Mouse (Mus musculus): ENCODE results near the gene Scn3a. TPM values are rescaled to one million over a fixed set of nuclear protein-coding genes. Genes with fewer than 3 reads are reported as not detected.

The Scn3a gene
- 0.59 and 0.91 TPM in 2 replicates for polyA plus RNA-seq (2014; fragmentation: Nextera tagmentation; extraction: Ambion mirVana)

- H3K36me3 ChIP-seq (ENCODE audit: control insufficient read depth, insufficient read depth, low read length), result no peaks in the 10 kb centered on the region
- H3K4me2 ChIP-seq (ENCODE audit: low read length), result no peak within 1 kb of the TSS
- no peak for ATAC-seq (ENCODE audit: insufficient number of reproducible peaks, insufficient read depth, low FRiP score, low read depth)
- no peaks in the 10 kb centered on the region; a peak in 2 of 4 replicates for H3K4me1 ChIP-seq (ENCODE audit: control insufficient read depth in 2 of 2, insufficient read depth in 2 of 2, low read length in 2 of 2)
- H3K4me3 ChIP-seq (ENCODE audit: control insufficient read depth in 1 of 2, insufficient read depth in 1 of 2, low read depth in 1 of 2, low read length in 2 of 2), result no peak within 1 kb of the TSS
- H3K9ac ChIP-seq (ENCODE audit: low read length), result no peak within 1 kb of the TSS
- WGBS, result 27% methylated on average over 16 of the region's 16 CpGs
- no peaks in the 10 kb centered on the region for H3K27me3 ChIP-seq (ENCODE audit: control insufficient read depth, insufficient read depth, low read length)
- H3K9me3 ChIP-seq (ENCODE audit: control insufficient read depth, low read length), result no peaks in the 10 kb centered on the region
- H3K27ac ChIP-seq (replicated peaks in 1 of 2; ENCODE audit: control insufficient read depth in 1 of 2, insufficient read depth in 1 of 2, low read depth in 2 of 2, low read length in 2 of 2), result no peak within 1 kb of the TSS
Observed at GRCm38 (mm10) chr2:65566793-65567787, at the start of gene Scn3a. Scn3a (minus strand) TSS chr2:65567627.

GRCm38 (mm10) chr2:65611887-65612286 is 44.5 kb upstream of the Scn3a start:
- no peaks in the 10 kb centered on the region for H3K9me3 ChIP-seq (ENCODE audit: control insufficient read depth, low read length)
- H3K9ac ChIP-seq (ENCODE audit: low read length), result no peak overlapping the region
- no peak overlapping the region for H3K4me2 ChIP-seq (ENCODE audit: low read length)
- no peak for ATAC-seq (ENCODE audit: insufficient number of reproducible peaks, insufficient read depth, low FRiP score, low read depth)
- no peak overlapping the region for H3K4me3 ChIP-seq (ENCODE audit: control insufficient read depth in 1 of 2, insufficient read depth in 1 of 2, low read depth in 1 of 2, low read length in 2 of 2)
- H3K27ac ChIP-seq (replicated peaks in 1 of 2; ENCODE audit: control insufficient read depth in 1 of 2, insufficient read depth in 1 of 2, low read depth in 2 of 2, low read length in 2 of 2), result no peak overlapping the region
- no peaks in the 10 kb centered on the region for H3K4me1 ChIP-seq (ENCODE audit: control insufficient read depth in 2 of 2, insufficient read depth in 2 of 2, low read length in 2 of 2)
- 66% methylated on average over 4 of the region's 4 CpGs for WGBS
- no peaks in the 10 kb centered on the region for H3K27me3 ChIP-seq (ENCODE audit: control insufficient read depth, insufficient read depth, low read length)
- H3K36me3 ChIP-seq (ENCODE audit: control insufficient read depth, insufficient read depth, low read length), result no peaks in the 10 kb centered on the region

- Histone ChIP-seq H3K27ac (replicated peaks in 1 of 2; ENCODE audit: control insufficient read depth in 1 of 2, insufficient read depth in 1 of 2, low read depth in 2 of 2, low read length in 2 of 2) (no peak overlapping the region), H3K4me2 (ENCODE audit: low read length) (no peak overlapping the region), H3K4me1 (ENCODE audit: control insufficient read depth in 2 of 2, insufficient read depth in 2 of 2, low read length in 2 of 2) (no peaks in the 10 kb centered on the region), H3K4me3 (ENCODE audit: control insufficient read depth in 1 of 2, insufficient read depth in 1 of 2, low read depth in 1 of 2, low read length in 2 of 2) (no peak overlapping the region), H3K27me3 (ENCODE audit: control insufficient read depth, insufficient read depth, low read length) (no peaks in the 10 kb centered on the region), H3K9me3 (ENCODE audit: control insufficient read depth, low read length) (no peaks in the 10 kb centered on the region), H3K36me3 (ENCODE audit: control insufficient read depth, insufficient read depth, low read length) (no peaks in the 10 kb centered on the region), H3K9ac (ENCODE audit: low read length) (no peak overlapping the region)
- ATAC-seq (ENCODE audit: insufficient number of reproducible peaks, insufficient read depth, low FRiP score, low read depth), result no peak
Observed at GRCm38 (mm10) chr2:65607813-65608212, 40.4 kb upstream of the Scn3a start.

GRCm38 (mm10) chr2:65587679-65588078 is 20.3 kb upstream of the Scn3a start:
- no peak for ATAC-seq (ENCODE audit: insufficient number of reproducible peaks, insufficient read depth, low FRiP score, low read depth)
- no peaks in the 10 kb centered on the region for H3K4me1 ChIP-seq (ENCODE audit: control insufficient read depth in 2 of 2, insufficient read depth in 2 of 2, low read length in 2 of 2)
- no peaks in the 10 kb centered on the region for H3K36me3 ChIP-seq (ENCODE audit: control insufficient read depth, insufficient read depth, low read length)
- no peak overlapping the region for H3K9ac ChIP-seq (ENCODE audit: low read length)
- 71% methylated on average over 5 of the region's 5 CpGs for WGBS
- no peak overlapping the region for H3K27ac ChIP-seq (replicated peaks in 1 of 2; ENCODE audit: control insufficient read depth in 1 of 2, insufficient read depth in 1 of 2, low read depth in 2 of 2, low read length in 2 of 2)
- H3K9me3 ChIP-seq (ENCODE audit: control insufficient read depth, low read length), result no peaks in the 10 kb centered on the region
- H3K4me3 ChIP-seq (ENCODE audit: control insufficient read depth in 1 of 2, insufficient read depth in 1 of 2, low read depth in 1 of 2, low read length in 2 of 2), result no peak overlapping the region
- H3K27me3 ChIP-seq (ENCODE audit: control insufficient read depth, insufficient read depth, low read length), result no peaks in the 10 kb centered on the region
- H3K4me2 ChIP-seq (ENCODE audit: low read length), result no peak overlapping the region

- ATAC-seq (ENCODE audit: insufficient number of reproducible peaks, insufficient read depth, low FRiP score, low read depth), result no peak
- Histone ChIP-seq H3K36me3 (ENCODE audit: control insufficient read depth, insufficient read depth, low read length) (no peaks in the 10 kb centered on the region), H3K4me2 (ENCODE audit: low read length) (no peak overlapping the region), H3K9me3 (ENCODE audit: control insufficient read depth, low read length) (no peaks in the 10 kb centered on the region), H3K4me3 (ENCODE audit: control insufficient read depth in 1 of 2, insufficient read depth in 1 of 2, low read depth in 1 of 2, low read length in 2 of 2) (no peak overlapping the region), H3K4me1 (ENCODE audit: control insufficient read depth in 2 of 2, insufficient read depth in 2 of 2, low read length in 2 of 2) (no peaks in the 10 kb centered on the region; a peak in 2 of 4 replicates), H3K27ac (replicated peaks in 1 of 2; ENCODE audit: control insufficient read depth in 1 of 2, insufficient read depth in 1 of 2, low read depth in 2 of 2, low read length in 2 of 2) (no peak overlapping the region), H3K27me3 (ENCODE audit: control insufficient read depth, insufficient read depth, low read length) (no peaks in the 10 kb centered on the region), H3K9ac (ENCODE audit: low read length) (no peak overlapping the region)
- 86% methylated on average over 4 of the region's 4 CpGs for whole genome bisulfite sequencing
Observed at GRCm38 (mm10) chr2:65567925-65568324, 498 bp upstream of the Scn3a start.

- no peak for ATAC-seq (ENCODE audit: insufficient number of reproducible peaks, insufficient read depth, low FRiP score, low read depth)
- Histone ChIP-seq H3K9ac (ENCODE audit: low read length) (no peak overlapping the region), H3K4me1 (ENCODE audit: control insufficient read depth in 2 of 2, insufficient read depth in 2 of 2, low read length in 2 of 2) (no peaks in the 10 kb centered on the region; a peak in 2 of 4 replicates), H3K27ac (replicated peaks in 1 of 2; ENCODE audit: control insufficient read depth in 1 of 2, insufficient read depth in 1 of 2, low read depth in 2 of 2, low read length in 2 of 2) (no peak overlapping the region), H3K4me2 (ENCODE audit: low read length) (no peak overlapping the region), H3K4me3 (ENCODE audit: control insufficient read depth in 1 of 2, insufficient read depth in 1 of 2, low read depth in 1 of 2, low read length in 2 of 2) (no peak overlapping the region), H3K36me3 (ENCODE audit: control insufficient read depth, insufficient read depth, low read length) (no peaks in the 10 kb centered on the region), H3K27me3 (ENCODE audit: control insufficient read depth, insufficient read depth, low read length) (no peaks in the 10 kb centered on the region), H3K9me3 (ENCODE audit: control insufficient read depth, low read length) (no peaks in the 10 kb centered on the region)
- 20% methylated on average over 4 of the region's 4 CpGs for WGBS
Observed at GRCm38 (mm10) chr2:65563898-65564297, 3.5 kb downstream of the Scn3a start.

GRCm38 (mm10) chr2:65557719-65558118 is 9.7 kb downstream of the Scn3a start:
- Histone ChIP-seq H3K4me1 (ENCODE audit: control insufficient read depth in 2 of 2, insufficient read depth in 2 of 2, low read length in 2 of 2) (no peaks in the 10 kb centered on the region), H3K27ac (replicated peaks in 1 of 2; ENCODE audit: control insufficient read depth in 1 of 2, insufficient read depth in 1 of 2, low read depth in 2 of 2, low read length in 2 of 2) (no peak overlapping the region), H3K9ac (ENCODE audit: low read length) (no peak overlapping the region), H3K4me2 (ENCODE audit: low read length) (no peak overlapping the region), H3K36me3 (ENCODE audit: control insufficient read depth, insufficient read depth, low read length) (no peaks in the 10 kb centered on the region), H3K9me3 (ENCODE audit: control insufficient read depth, low read length) (no peaks in the 10 kb centered on the region), H3K4me3 (ENCODE audit: control insufficient read depth in 1 of 2, insufficient read depth in 1 of 2, low read depth in 1 of 2, low read length in 2 of 2) (no peak overlapping the region), H3K27me3 (ENCODE audit: control insufficient read depth, insufficient read depth, low read length) (0 out of 2 replicates have a peak, but pooled peaks cover 3% of the 10 kb centered on the region)
- no peak for ATAC-seq (ENCODE audit: insufficient number of reproducible peaks, insufficient read depth, low FRiP score, low read depth)
- WGBS, result 76% methylated on average over 3 of the region's 3 CpGs

All from heart, embryonic 14.5 days (tissue).